Mouse (Mus musculus): ENCODE measurements around the gene Dbndd2.

Dbndd2 gene

GRCm38 (mm10) chr2:164540652-164541427 is 54.9 kb downstream of the Dbndd2 start:
- no peak for DNase-seq (ENCODE audit: extremely low read depth, low read depth)

DNA sequence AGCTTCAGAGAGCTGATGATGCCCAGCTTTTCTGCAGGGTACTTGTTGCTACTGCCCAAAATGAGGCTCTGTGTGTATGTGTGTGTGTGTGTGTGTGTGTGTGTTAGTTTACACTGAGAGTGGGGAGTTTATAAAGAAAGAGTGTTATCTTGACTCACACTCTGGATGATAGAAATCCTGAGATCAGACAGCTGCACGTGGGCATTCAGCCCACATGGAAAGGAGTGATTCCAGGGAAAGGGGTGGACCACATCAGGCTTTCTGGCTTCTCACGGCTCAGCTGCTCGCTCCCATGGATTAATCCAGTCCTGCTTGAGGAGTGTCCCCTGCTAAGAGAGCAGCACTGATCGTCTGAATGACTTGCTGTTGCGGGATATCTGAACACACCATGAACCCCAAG is 56.2 kb downstream of the Dbndd2 start:
- no peak for DNase-seq (ENCODE audit: extremely low read depth, low read depth)

GRCm38 (mm10) chr2:164542598-164542997 is 56.7 kb downstream of the Dbndd2 start:
- no peak for DNase-seq (ENCODE audit: extremely low read depth, low read depth)
